Mouse (Mus musculus): ENCODE results near the gene Oas1d. TPM values are rescaled to one million over a fixed set of nuclear protein-coding genes. Genes with fewer than 3 reads are reported as not detected.

The Oas1d gene
- total RNA-seq, 4 experiments from 2014 or later: not detected

Other genes starting within 250 kb of the Oas1d start
- 10 to 100 TPM; 16.6 to 17.8 (median 17.3) TPM for gene Dtx1, start 202.6 kb upstream of the Oas1d start, total RNA-seq (2022)
- gene Oas2, start 164.7 kb upstream of the Oas1d start, total RNA-seq (2022): under 1 TPM; 0.63 to 0.89 (median 0.66) TPM
- under 1 TPM; 0.30 to 0.44 (median 0.39) TPM for gene Oas3, start 136.9 kb upstream of the Oas1d start, total RNA-seq (2022)
- not detected for gene Oas1e, start 119.0 kb upstream of the Oas1d start, total RNA-seq (2022)
- gene Oas1c, start 102.0 kb upstream of the Oas1d start, total RNA-seq (2022): 1 to 10 TPM in 3 of 4 experiments, under 1 TPM in 1; 0.61 to 2.2 (median 1.7) TPM
- not detected for gene Oas1f, start 67.2 kb upstream of the Oas1d start, total RNA-seq (2022)
- gene Oas1h, start 53.1 kb upstream of the Oas1d start, total RNA-seq (2022): not detected
- 1 to 10 TPM in 3 of 4 experiments, under 1 TPM in 1; 0.38 to 1.3 (median 1.1) TPM for gene Oas1g, start 26.9 kb upstream of the Oas1d start, total RNA-seq (2022)
- gene Oas1a, start 7.0 kb upstream of the Oas1d start, total RNA-seq (2022): 1 to 10 TPM; 2.6 to 3.8 (median 2.8) TPM
- 1 to 10 TPM; 3.5 to 9.1 (median 6.0) TPM for gene Rph3a, start 95.6 kb downstream of the Oas1d start, total RNA-seq (2022)

Data from adrenal gland, adult 8-10 months (tissue).